Mouse (Mus musculus) embryo, embryonic 11.5 days (tissue): ENCODE data around the gene Iqgap1.

Experiments used
- DNase-seq: peaks from one replicate; pipeline ENCODE4 v3.0.0-alpha.2; 2012; ENCODE audit warnings: low read depth, low spot score

Iqgap1 gene

GRCm38 (mm10) chr7:80719038-80719437 is 106.7 kb downstream of the Iqgap1 start:
- no peak for DNase-seq

GRCm38 (mm10) chr7:80718471-80718870 is 107.3 kb downstream of the Iqgap1 start:
- no peak for DNase-seq

DNA sequence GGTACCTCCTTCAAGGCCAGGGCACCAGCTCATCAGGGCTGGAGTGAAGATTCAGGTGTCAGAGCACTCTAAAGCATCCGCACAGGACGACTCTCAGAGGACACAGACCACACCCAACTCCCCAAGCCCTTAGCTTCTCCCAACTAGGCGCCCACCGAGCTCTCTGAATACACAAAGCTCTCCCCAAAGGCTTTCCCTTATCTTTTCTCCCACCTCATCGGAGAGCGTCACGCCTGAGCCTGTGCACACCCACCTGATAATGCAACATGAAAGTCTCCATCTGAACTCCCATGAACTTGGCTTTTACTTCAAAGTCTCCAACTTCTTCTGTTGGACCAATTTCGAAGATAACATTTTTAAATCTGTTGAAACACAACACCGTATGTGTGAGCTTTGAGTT is 109.0 kb downstream of the Iqgap1 start:
- DNase-seq, result no peak

- DNase-seq, result no peak
Measured at GRCm38 (mm10) chr7:80715306-80715705, 110.5 kb downstream of the Iqgap1 start.

DNA sequence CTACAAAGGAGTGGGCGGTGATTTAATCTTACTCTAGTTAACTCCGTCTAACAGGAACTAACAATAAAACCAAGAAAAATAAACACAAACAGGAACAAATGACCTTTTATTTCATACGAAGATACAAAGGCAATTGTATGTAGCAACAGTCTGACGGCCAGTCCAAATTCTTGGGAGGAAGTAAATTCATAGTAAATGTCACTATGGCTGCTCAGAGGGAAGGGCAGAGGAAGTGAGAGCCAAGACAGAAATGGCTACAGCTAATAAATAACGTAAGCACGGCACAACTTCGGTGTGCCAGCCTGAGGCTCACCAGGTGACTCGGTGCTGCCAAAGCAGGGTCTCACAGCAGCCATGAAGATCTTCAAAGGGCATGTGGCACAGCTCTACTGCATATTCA is 114.3 kb downstream of the Iqgap1 start:
- DNase-seq, result no peak

- no peak for DNase-seq
Measured at GRCm38 (mm10) chr7:80710333-80710732, 115.4 kb downstream of the Iqgap1 start.

DNA sequence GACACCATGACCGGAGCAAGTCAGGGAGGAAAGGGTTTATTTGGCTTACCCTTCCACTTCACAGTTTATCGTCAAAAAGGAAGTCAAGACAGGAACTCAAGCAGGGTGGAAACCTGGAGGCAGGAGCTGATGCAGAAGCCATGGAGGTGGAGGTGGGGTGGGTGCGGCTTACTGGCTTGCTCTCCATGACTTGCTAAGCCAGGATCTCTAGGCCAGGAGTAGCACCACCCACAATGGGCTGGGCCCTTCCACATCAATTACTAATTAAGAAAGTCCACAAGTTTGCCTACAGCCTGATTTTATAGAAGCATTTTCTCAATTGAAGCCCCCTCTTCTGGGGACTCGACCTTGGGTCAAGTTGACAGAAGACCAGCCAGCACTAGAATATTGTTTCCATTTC is 121.7 kb downstream of the Iqgap1 start:
- DNase-seq, result no peak

DNA sequence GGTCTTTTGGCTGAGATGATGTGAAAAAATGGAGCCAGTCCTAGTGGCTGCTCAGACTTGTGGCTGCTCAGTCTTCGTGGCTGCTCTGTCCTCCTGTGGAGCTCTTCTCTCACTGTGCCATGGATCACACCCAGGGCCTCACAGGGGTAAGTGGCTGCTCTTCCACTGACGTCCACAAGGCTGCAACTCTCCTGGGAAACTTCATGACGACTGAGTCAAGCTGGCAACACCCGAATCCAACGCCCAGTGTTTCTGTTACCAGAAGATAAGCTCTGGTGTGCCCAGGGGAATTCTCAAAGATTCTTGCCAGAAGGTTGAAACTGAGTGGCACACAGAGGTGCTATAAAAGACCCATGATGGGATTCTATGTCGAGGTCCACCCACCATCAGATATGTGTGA is 123.3 kb downstream of the Iqgap1 start:
- no peak for DNase-seq

DNA sequence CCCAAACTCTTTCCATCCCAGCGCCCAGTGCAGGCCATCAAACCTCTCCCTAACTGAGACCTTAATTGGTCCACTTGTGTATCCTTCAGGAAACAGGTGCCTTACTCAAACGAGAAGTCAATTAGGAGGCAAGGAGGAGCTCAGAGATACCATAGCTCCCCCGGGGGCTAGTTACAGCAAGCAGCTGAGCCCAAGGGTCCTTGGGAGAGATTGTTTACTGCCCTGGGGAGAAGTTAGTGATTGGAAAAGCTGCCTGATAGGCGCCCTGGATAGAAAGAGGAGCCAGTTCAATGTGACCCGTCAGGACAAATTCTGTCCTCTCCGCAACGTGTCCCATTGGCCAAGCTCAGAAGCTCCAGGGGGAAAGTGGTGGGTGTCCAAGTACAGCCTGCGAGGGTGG is 126.1 kb downstream of the Iqgap1 start:
- no peak for DNase-seq

- no peak for DNase-seq
Measured at GRCm38 (mm10) chr7:80698940-80699339, 126.8 kb downstream of the Iqgap1 start.

GRCm38 (mm10) chr7:80697859-80698258 is 127.9 kb downstream of the Iqgap1 start:
- DNase-seq, result no peak

DNA sequence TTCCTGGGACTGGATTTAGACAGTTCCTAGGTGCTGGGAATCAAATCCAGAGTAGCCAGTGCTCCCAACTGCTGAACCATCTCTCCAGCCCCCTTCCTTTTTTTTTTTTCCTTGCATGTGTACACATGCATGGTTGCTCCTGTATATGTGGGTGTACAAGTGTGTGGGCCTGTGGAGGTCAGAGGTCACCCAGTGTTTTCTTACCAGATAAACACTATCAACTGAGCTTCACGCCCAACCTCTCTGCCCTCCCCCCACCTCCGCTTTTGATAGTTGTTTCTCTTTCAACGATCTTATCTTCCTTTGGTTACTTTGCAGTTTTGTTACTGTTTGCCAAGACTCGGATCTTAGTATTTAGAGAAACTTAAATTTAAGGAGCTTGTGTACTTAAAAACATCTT is 128.9 kb downstream of the Iqgap1 start:
- DNase-seq, result no peak

DNA sequence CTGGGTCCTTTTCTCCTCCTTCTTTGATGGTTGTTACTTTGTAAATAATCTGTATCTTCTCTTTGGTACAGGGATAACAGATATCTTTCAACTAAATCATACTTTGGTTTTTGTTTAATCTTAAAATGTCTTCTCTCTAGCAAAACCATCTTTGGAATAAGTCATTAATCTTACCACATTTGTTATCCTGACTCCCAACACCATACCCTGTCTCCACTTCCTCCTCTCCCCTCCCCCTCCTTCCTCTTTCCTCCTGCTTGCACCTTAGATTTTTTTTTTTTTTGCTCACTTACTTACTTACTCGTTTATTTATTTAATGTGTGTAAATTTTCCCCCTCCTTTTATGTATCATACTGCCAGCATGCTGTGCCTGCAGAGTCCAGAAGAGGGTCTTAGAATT is 129.4 kb downstream of the Iqgap1 start:
- DNase-seq, result no peak

DNA sequence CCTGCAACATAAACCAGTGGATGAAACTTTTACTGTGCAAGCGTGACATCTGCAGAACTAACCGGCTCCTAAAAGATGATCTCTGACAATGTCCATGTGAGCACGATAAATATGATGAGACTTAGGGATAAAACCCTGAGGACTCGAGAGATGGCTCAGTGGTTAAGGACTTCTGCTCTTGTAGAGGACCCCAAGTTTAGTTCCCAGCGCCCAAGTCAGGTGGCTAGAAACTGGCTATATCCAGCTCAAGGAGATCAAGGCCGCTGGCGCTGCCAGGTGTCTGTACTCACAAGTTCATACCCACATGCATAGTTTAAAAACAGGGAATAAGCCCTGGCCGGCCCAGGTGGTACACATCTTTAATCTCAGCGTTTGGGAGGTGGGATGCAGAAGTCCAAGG is 133.3 kb downstream of the Iqgap1 start:
- DNase-seq, result no peak

- no peak for DNase-seq
Measured at GRCm38 (mm10) chr7:80691131-80691530, 134.6 kb downstream of the Iqgap1 start.

- no peak for DNase-seq
Measured at GRCm38 (mm10) chr7:80689221-80689591, 136.6 kb downstream of the Iqgap1 start.

GRCm38 (mm10) chr7:80688556-80689220 is 137.1 kb downstream of the Iqgap1 start, which contains the start of gene Crtc3:
Gene Crtc3 (minus strand): TSS chr7:80688877.
- peak; percentile 54 for DNase-seq

GRCm38 (mm10) chr7:80687721-80688555 is 137.8 kb downstream of the Iqgap1 start:
- peak; percentile 48 for DNase-seq

- DNase-seq, result no peak
Measured at GRCm38 (mm10) chr7:80685639-80686038, 140.1 kb downstream of the Iqgap1 start.

DNA sequence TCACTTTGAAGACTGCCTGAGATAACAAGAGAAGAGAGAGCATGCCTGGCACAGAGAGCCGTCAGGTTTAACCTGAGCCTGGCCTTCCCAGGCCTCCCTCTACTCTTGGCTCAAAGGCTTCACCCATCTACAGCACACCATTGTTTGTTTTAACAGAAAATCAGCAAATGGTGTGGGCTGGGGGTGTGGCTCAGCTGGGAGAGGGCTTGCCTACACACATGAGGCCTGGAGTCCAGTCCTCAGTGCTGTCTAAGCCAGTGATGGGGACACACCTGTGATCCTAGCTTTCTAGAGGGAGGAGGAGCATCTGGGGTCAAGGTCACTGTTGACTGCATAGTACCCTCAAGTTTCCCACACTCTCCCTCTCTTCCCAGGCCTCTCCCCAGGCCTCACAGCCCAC is 143.1 kb downstream of the Iqgap1 start:
- DNase-seq, result no peak

GRCm38 (mm10) chr7:80680218-80680847 is 145.4 kb downstream of the Iqgap1 start:
- DNase-seq, result no peak

GRCm38 (mm10) chr7:80672323-80672722 is 153.5 kb downstream of the Iqgap1 start:
- DNase-seq, result no peak

- DNase-seq, result no peak
Measured at GRCm38 (mm10) chr7:80670889-80671288, 154.9 kb downstream of the Iqgap1 start.
